Mouse (Mus musculus) thymus, adult 2 months (tissue): ENCODE data around the gene Nat9.

ENCODE experiments used
- CTCF ChIP-seq: fragments of 200-500 bp; IDR thresholded peaks from 2 replicates; pipeline ENCODE4 v1.5.1; 2012; ENCODE audit warnings: mild to moderate bottlenecking, control low read depth, low read length, moderate library complexity, borderline replicate concordance; ENCODE audit not compliant: control insufficient read depth, poor library complexity, insufficient read depth; ENCODE audit errors: extremely low read depth
- POLR2A ChIP-seq: fragments of 200-500 bp; IDR thresholded peaks from 2 replicates; pipeline ENCODE4 v1.6.1; 2012; ENCODE audit warnings: mild to moderate bottlenecking, low read length, control low read depth, moderate library complexity; ENCODE audit not compliant: control insufficient read depth, poor library complexity, insufficient read depth; ENCODE audit errors: extremely low read depth

- TF ChIP-seq CTCF (no peak), POLR2A (peak; percentile 100)
Observed at GRCm38 (mm10) chr11:115162832-115163480, 24.7 kb downstream of the Nat9 start, which contains the start of gene Slc9a3r1.
